Mouse (Mus musculus) MEL (cell line): ENCODE data around the gene Stk16. TPM values are rescaled to one million over a fixed set of nuclear protein-coding genes. Genes with fewer than 3 reads are reported as not detected.

Experiments
- DNase-seq: peaks from one replicate; pipeline ENCODE4 v3.0.0; 2011; ENCODE audit warnings: low read depth, low spot score
- H3K27ac ChIP-seq: 2 replicates; pipeline ENCODE4 v1.5.1; 2012; ENCODE audit warnings: low read depth, mild to moderate bottlenecking, control low read depth, low read length, moderate library complexity; ENCODE audit not compliant: control insufficient read depth
- H3K27me3 ChIP-seq, 2 experiments: fragments of 150-350 bp in 1 of 2; sonication (generic) in 1 of 2; 2 replicates each; pipeline ENCODE4 v1.6.1; 2012; ENCODE audit warnings: low read length in 2 of 2, mild to moderate bottlenecking in 2 of 2, improper control_type of control experiment in 1 of 2, moderate library complexity in 1 of 2; ENCODE audit not compliant: insufficient read depth in 2 of 2, control insufficient read depth in 1 of 2
- H3K36me3 ChIP-seq, 2 experiments: 2 replicates each; pipeline ENCODE4 v1.6.1; 2012 to 2014; ENCODE audit warnings: low read length in 2 of 2, improper control_type of control experiment in 1 of 2, inconsistent platforms in 1 of 2, mild to moderate bottlenecking in 1 of 2; ENCODE audit not compliant: insufficient read depth in 2 of 2, control insufficient read depth in 1 of 2
- H3K4me1 ChIP-seq, 2 experiments: fragments of 150-350 bp in 1 of 2; sonication (generic) in 1 of 2; 2 replicates each; pipeline ENCODE4 v1.6.1; 2012; ENCODE audit warnings: low read length in 2 of 2, improper control_type of control experiment in 1 of 2, mild to moderate bottlenecking in 1 of 2; ENCODE audit not compliant: insufficient read depth in 2 of 2, control insufficient read depth in 1 of 2
- H3K4me3 ChIP-seq, 2 experiments: fragments of 150-350 bp in 1 of 2; sonication (generic) in 1 of 2; 2 replicates each; pipeline ENCODE4 v1.5.1; 2012; ENCODE audit warnings: low read depth in 2 of 2, low read length in 2 of 2, mild to moderate bottlenecking in 2 of 2, moderate library complexity in 2 of 2, control low read depth in 1 of 2, improper control_type of control experiment in 1 of 2; ENCODE audit not compliant: control insufficient read depth in 1 of 2, insufficient read depth in 1 of 2
- H3K79me2 ChIP-seq: 2 replicates; pipeline ENCODE4 v1.6.1; 2012; ENCODE audit warnings: mild to moderate bottlenecking, low read length, moderate library complexity; ENCODE audit not compliant: control insufficient read depth, poor library complexity, insufficient read depth
- H3K9ac ChIP-seq: 2 replicates; pipeline ENCODE4 v1.6.1; 2012; ENCODE audit warnings: low read depth, mild to moderate bottlenecking, control low read depth, low read length, moderate library complexity; ENCODE audit not compliant: control insufficient read depth, poor library complexity, severe bottlenecking
- H3K9me3 ChIP-seq: fragments of 150-350 bp; sonication (generic); replicated peaks from 2 replicates; pipeline ENCODE4 v1.6.1; 2012; ENCODE audit warnings: mild to moderate bottlenecking, low read length, improper control_type of control experiment, moderate library complexity; ENCODE audit not compliant: insufficient read depth
- BHLHE40 ChIP-seq: IDR thresholded peaks from 2 replicates; pipeline ENCODE4 v1.6.1; 2012; ENCODE audit warnings: low read depth, mild to moderate bottlenecking, inconsistent platforms, low read length, improper control_type of control experiment, borderline replicate concordance
- CHD1 ChIP-seq: IDR thresholded peaks from 2 replicates; pipeline ENCODE4 v1.6.1; 2012; ENCODE audit warnings: low read depth, mild to moderate bottlenecking, inconsistent platforms, low read length, improper control_type of control experiment
- CTCF ChIP-seq, 3 experiments: IDR thresholded peaks in 2 of 3; conservative IDR thresholded peaks in 1 of 3; 2 replicates each; pipeline ENCODE4 v1.5.1; 2011 to 2012; ENCODE audit warnings: low read length in 3 of 3, low read depth in 2 of 3, mild to moderate bottlenecking in 2 of 3, improper control_type of control experiment in 1 of 3, inconsistent platforms in 1 of 3, mixed read lengths in 1 of 3, moderate library complexity in 1 of 3; ENCODE audit not compliant: control insufficient read depth in 1 of 3, insufficient read depth in 1 of 3, poor library complexity in 1 of 3, severe bottlenecking in 1 of 3
- E2F4 ChIP-seq: IDR thresholded peaks from 2 replicates; pipeline ENCODE4 v1.6.1; 2011; ENCODE audit warnings: low read depth, low read length, improper control_type of control experiment, borderline replicate concordance
- ELF1 ChIP-seq: IDR thresholded peaks from 2 replicates; pipeline ENCODE4 v1.6.1; 2014; ENCODE audit warnings: low read depth, mild to moderate bottlenecking, inconsistent platforms, low read length, improper control_type of control experiment, moderate library complexity
- EP300 ChIP-seq, 2 experiments: IDR thresholded peaks; 2 replicates each; pipeline ENCODE4 v1.6.1; 2011; ENCODE audit warnings: improper control_type of control experiment in 2 of 2, low read length in 2 of 2, low read depth in 1 of 2, mild to moderate bottlenecking in 1 of 2
- ETS1 ChIP-seq: IDR thresholded peaks from 2 replicates; pipeline ENCODE4 v1.6.1; 2012; ENCODE audit warnings: low read depth, mild to moderate bottlenecking, inconsistent platforms, low read length, improper control_type of control experiment, moderate library complexity
- GATA1 ChIP-seq: IDR thresholded peaks from 2 replicates; pipeline ENCODE4 v1.6.1; 2011; ENCODE audit warnings: low read depth, low read length, improper control_type of control experiment
- HCFC1 ChIP-seq: IDR thresholded peaks from 2 replicates; pipeline ENCODE4 v1.6.1; 2012; ENCODE audit warnings: low read depth, mild to moderate bottlenecking, inconsistent platforms, low read length, improper control_type of control experiment, moderate library complexity
- JUND ChIP-seq: IDR thresholded peaks from 2 replicates; pipeline ENCODE4 v1.6.1; 2011; ENCODE audit warnings: low read depth, mild to moderate bottlenecking, improper control_type of control experiment, low read length
- MAX ChIP-seq: IDR thresholded peaks from 2 replicates; pipeline ENCODE4 v1.6.1; 2011; ENCODE audit warnings: low read length, improper control_type of control experiment
- MAZ ChIP-seq: IDR thresholded peaks from 2 replicates; pipeline ENCODE4 v1.6.1; 2012; ENCODE audit warnings: low read depth, mild to moderate bottlenecking, inconsistent platforms, low read length, improper control_type of control experiment
- MEF2A ChIP-seq: IDR thresholded peaks from 2 replicates; pipeline ENCODE4 v1.6.1; 2014; ENCODE audit warnings: low read depth, mild to moderate bottlenecking, inconsistent platforms, low read length, improper control_type of control experiment; ENCODE audit not compliant: poor library complexity, insufficient replicate concordance, severe bottlenecking; ENCODE audit errors: extremely low read depth
- MYB ChIP-seq: IDR thresholded peaks from 2 replicates; pipeline ENCODE4 v1.6.1; 2011; ENCODE audit warnings: mild to moderate bottlenecking, low read depth, low read length, improper control_type of control experiment
- MYC ChIP-seq: IDR thresholded peaks from 2 replicates; pipeline ENCODE4 v1.6.1; 2011; ENCODE audit warnings: low read depth, mild to moderate bottlenecking, low read length, improper control_type of control experiment, moderate library complexity
- NELFE ChIP-seq: IDR thresholded peaks from 2 replicates; pipeline ENCODE4 v1.6.1; 2011; ENCODE audit warnings: low read depth, low read length, improper control_type of control experiment
- NRF1 ChIP-seq: IDR thresholded peaks from 2 replicates; pipeline ENCODE4 v1.6.1; 2014; ENCODE audit warnings: low read depth, mild to moderate bottlenecking, inconsistent platforms, low read length, improper control_type of control experiment, moderate library complexity; ENCODE audit not compliant: poor library complexity, insufficient read depth, severe bottlenecking
- POLR2A ChIP-seq, 2 experiments: IDR thresholded peaks; 2 replicates each; pipeline ENCODE4 v1.6.1; 2011 to 2012; ENCODE audit warnings: low read length in 2 of 2, mild to moderate bottlenecking in 2 of 2, control low read depth in 1 of 2, improper control_type of control experiment in 1 of 2, low read depth in 1 of 2, moderate library complexity in 1 of 2; ENCODE audit not compliant: control insufficient read depth in 1 of 2, insufficient read depth in 1 of 2, poor library complexity in 1 of 2
- POLR2AphosphoS2 ChIP-seq: IDR thresholded peaks from 2 replicates; pipeline ENCODE4 v1.6.1; 2011; ENCODE audit warnings: low read length, improper control_type of control experiment
- POLR2AphosphoS5 ChIP-seq: IDR thresholded peaks from 2 replicates; pipeline ENCODE4 v1.6.1; 2012; ENCODE audit warnings: low read depth, borderline replicate concordance, mild to moderate bottlenecking, inconsistent platforms, low read length, moderate library complexity, mixed read lengths
- RAD21 ChIP-seq: IDR thresholded peaks from 2 replicates; pipeline ENCODE4 v1.6.1; 2011; ENCODE audit warnings: mild to moderate bottlenecking, low read depth, low read length, improper control_type of control experiment
- RCOR1 ChIP-seq: IDR thresholded peaks from 2 replicates; pipeline ENCODE4 v1.6.1; 2012; ENCODE audit warnings: low read depth, mild to moderate bottlenecking, inconsistent platforms, low read length, improper control_type of control experiment
- SIN3A ChIP-seq: IDR thresholded peaks from 2 replicates; pipeline ENCODE4 v1.6.1; 2012; ENCODE audit warnings: low read length, improper control_type of control experiment, inconsistent platforms
- SMC3 ChIP-seq: IDR thresholded peaks from 2 replicates; pipeline ENCODE4 v1.6.1; 2011; ENCODE audit warnings: low read depth, low read length, improper control_type of control experiment
- TAL1 ChIP-seq: IDR thresholded peaks from 2 replicates; pipeline ENCODE4 v1.6.1; 2012; ENCODE audit warnings: mild to moderate bottlenecking, inconsistent platforms, low read length, moderate library complexity, mixed read lengths
- TCF12 ChIP-seq: IDR thresholded peaks from 2 replicates; pipeline ENCODE4 v1.6.1; 2014; ENCODE audit warnings: low read depth, mild to moderate bottlenecking, inconsistent platforms, low read length, improper control_type of control experiment, moderate library complexity
- USF1 ChIP-seq: IDR thresholded peaks from 2 replicates; pipeline ENCODE4 v1.6.1; 2014; ENCODE audit warnings: low read depth, mild to moderate bottlenecking, inconsistent platforms, low read length, improper control_type of control experiment, moderate library complexity
- ZC3H11A ChIP-seq: IDR thresholded peaks from 2 replicates; pipeline ENCODE4 v1.6.1; 2012; ENCODE audit warnings: low read depth, mild to moderate bottlenecking, inconsistent platforms, low read length, improper control_type of control experiment
- ZMIZ1 ChIP-seq: IDR thresholded peaks from 2 replicates; pipeline ENCODE4 v1.6.1; 2012; ENCODE audit warnings: low read depth, mild to moderate bottlenecking, inconsistent platforms, low read length, improper control_type of control experiment, moderate library complexity
- ZNF384 ChIP-seq: IDR thresholded peaks from 2 replicates; pipeline ENCODE4 v1.6.1; 2012; ENCODE audit warnings: low read depth, mild to moderate bottlenecking, inconsistent platforms, low read length, improper control_type of control experiment
- polyA plus RNA-seq, 2 experiments: library from polyadenylated mRNA; stranded (reverse) in 1 of 2; unstranded in 1 of 2; fragments of >175 nt in 1 of 2; fragments of >200 nt in 1 of 2; gene quantifications; 2 replicates each; pipeline versions ENCODE4 v1.2.1 to v1.2.4; 2012; ENCODE audit warnings: low replicate concordance in 2 of 2, low read depth in 1 of 2; ENCODE audit not compliant: insufficient read length in 2 of 2, insufficient read depth in 1 of 2, missing spikeins in 1 of 2
- total RNA-seq: library from RNA; depleted of rRNA; stranded (reverse); fragments of 300-350 nt; gene quantifications from 2 replicates; pipeline ENCODE4 v1.2.3, GENCODE M21; 2012

The Stk16 gene
- total and polyA plus RNA-seq, 3 experiments, result 110 to 154 TPM; not detected in 1

GRCm38 (mm10) chr1:75215785-75216184 lies 5.1 kb downstream of the Stk16 start:
- no peaks in the 10 kb centered on the region for H3K9me3 ChIP-seq
- no peaks in the 10 kb centered on the region for H3K27me3 ChIP-seq
- no peak overlapping the region for H3K9ac ChIP-seq
- peaks cover 15 to 53% of the 10 kb centered on the region in 2 experiments for H3K36me3 ChIP-seq
- H3K4me1 ChIP-seq, result peaks cover 6 to 55% of the 10 kb centered on the region in 2 experiments; a peak in 3 of 4 replicates
- H3K79me2 ChIP-seq, result peaks cover 69% of the 10 kb centered on the region
- no peak overlapping the region for H3K4me3 ChIP-seq
- no peak for DNase-seq
- H3K27ac ChIP-seq, result no peak overlapping the region; the same call in 1 of the 2 replicates
- 0 out of 2 replicates have a peak, but pooled peaks have one; percentile 42 for TF ChIP-seq POLR2AphosphoS5
- no peak for TF ChIP-seq JUND
- TF ChIP-seq ETS1, result no peak
- TF ChIP-seq POLR2AphosphoS2, result peak; percentile 25; the same call in 1 of the 2 replicates

- Histone ChIP-seq H3K27me3 (no peaks in the 10 kb centered on the region), H3K9ac (peak overlapping the region; percentile 87), H3K36me3 (peaks cover 15 to 49% of the 10 kb centered on the region in 2 experiments), H3K27ac (peak overlapping the region; percentile 83), H3K4me1 (peaks cover 6 to 50% of the 10 kb centered on the region in 2 experiments; a peak in 3 of 4 replicates), H3K4me3 (peak overlapping the region; percentile 81 to 82), H3K79me2 (peaks cover 57% of the 10 kb centered on the region), H3K9me3 (no peaks in the 10 kb centered on the region)
- peak; percentile 80 for DNase-seq
- no peak for TF ChIP-seq POLR2AphosphoS5
- peak; percentile 89 for TF ChIP-seq SIN3A
- TF ChIP-seq NELFE, result no peak
- no peak for TF ChIP-seq MYB
- TF ChIP-seq CTCF (IDR thresholded peaks at IDR 0.05 in 2 of 3, conservative IDR thresholded peaks at IDR 0.05 in 1 of 3; ENCODE audit: control insufficient read depth in 1 of 3, insufficient read depth in 1 of 3, low read depth in 2 of 3, low read length in 3 of 3, poor library complexity in 1 of 3, severe bottlenecking in 1 of 3), result no peak
- 0 out of 2 replicates have a peak, but pooled peaks have one; percentile 3 for TF ChIP-seq SMC3
- TF ChIP-seq ELF1, result no peak
- TF ChIP-seq CHD1, result no peak
- peak; percentile 84 for TF ChIP-seq GATA1
- TF ChIP-seq USF1, result peak; percentile 83
- no peak for TF ChIP-seq JUND
- peak; percentile 58; the same call in 1 of the 2 replicates for TF ChIP-seq HCFC1
- TF ChIP-seq ZMIZ1, result no peak
- TF ChIP-seq EP300 (IDR thresholded peaks at IDR 0.05; ENCODE audit: low read depth in 1 of 2, low read length in 2 of 2), result peak; percentile 70 to 84
- peak; percentile 84 for TF ChIP-seq TCF12
- peak; percentile 94 for TF ChIP-seq MAZ
- peak; percentile 61; the same call in 1 of the 2 replicates for TF ChIP-seq RCOR1
- TF ChIP-seq NRF1, result no peak
- TF ChIP-seq RAD21, result no peak
- TF ChIP-seq E2F4, result no peak
- no peak for TF ChIP-seq BHLHE40
- TF ChIP-seq ZNF384, result no peak
- no peak for TF ChIP-seq ZC3H11A
- TF ChIP-seq MAX, result peak; percentile 41; the same call in 1 of the 2 replicates
- TF ChIP-seq MYC, result no peak
- no peak; a peak in 1 of 4 replicates for TF ChIP-seq POLR2A (IDR thresholded peaks at IDR 0.05; ENCODE audit: control insufficient read depth in 1 of 2, insufficient read depth in 1 of 2, low read depth in 1 of 2, low read length in 2 of 2, poor library complexity in 1 of 2)
- peak; percentile 69 for TF ChIP-seq TAL1
- TF ChIP-seq MEF2A, result no peak
Measured at GRCm38 (mm10) chr1:75216797-75217585, 6.4 kb downstream of the Stk16 start.
